Mouse (Mus musculus) E14TG2a.4 (cell line): Measurements from ENCODE around the gene Crtc3.

ENCODE experiments used
- CTCF ChIP-seq: conservative IDR thresholded peaks from 2 replicates; pipeline ENCODE4 v1.5.1; 2014; ENCODE audit warnings: low read length
- NANOG ChIP-seq: IDR thresholded peaks from 2 replicates; pipeline ENCODE4 v1.6.1; 2014; ENCODE audit warnings: borderline replicate concordance, low read length, mixed read lengths
- POU5F1 ChIP-seq: IDR thresholded peaks from 2 replicates; pipeline ENCODE4 v1.6.1; 2014; ENCODE audit warnings: low read length, borderline replicate concordance

DNA sequence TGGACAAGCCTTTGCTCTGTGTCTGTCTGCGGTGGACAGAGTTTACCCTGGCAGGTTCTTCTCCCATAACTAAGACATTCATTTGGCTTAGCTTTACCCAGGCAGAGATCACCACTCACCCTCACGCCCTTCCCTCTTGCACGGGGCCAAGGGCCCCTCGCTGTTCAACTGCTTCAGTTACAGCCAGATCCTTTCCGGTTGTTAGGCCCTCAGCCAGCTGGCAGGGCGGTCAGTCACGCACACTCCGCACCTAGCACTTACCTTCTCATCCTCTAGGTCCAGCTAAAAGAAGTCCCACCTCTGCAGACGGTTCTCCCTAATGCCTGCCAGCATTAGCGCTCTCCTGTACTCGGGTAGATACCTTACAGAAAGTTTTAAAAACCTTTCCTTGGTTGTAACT is 44.3 kb upstream of the Crtc3 start:
- no peak for TF ChIP-seq CTCF
- TF ChIP-seq POU5F1, result no peak
- TF ChIP-seq NANOG, result no peak
